Mouse (Mus musculus) midbrain, embryonic 13.5 days (tissue): ENCODE measurements at regions not wholly inside any gene's neighbourhood (a gene's known extent, or its start where the extent isn't known, plus 50 kb on each side); places are given as distances from the start of the nearest gene placed in this dataset.
"Not testable (repeated sequence)": the region's sequence is repeated elsewhere in the genome, so short reads cannot be mapped to it uniquely, and the experiment has no call there.

Experiments
- ATAC-seq: fragments of 200-750 bp; cut with Nextera tagmentation; 2 replicates; pipeline ENCODE4 v1.8.0; 2017; ENCODE audit warnings: mild to moderate bottlenecking, moderate TSS enrichment, moderate library complexity
- H3K27ac ChIP-seq: fragments of 300-500 bp; sonication (generic); 2 replicates; pipeline ENCODE4 v1.5.1; 2015; ENCODE audit warnings: inconsistent platforms, mild to moderate bottlenecking, moderate library complexity
- H3K27me3 ChIP-seq: fragments of 300-500 bp; sonication (generic); 2 replicates; pipeline ENCODE4 v1.6.1; 2015; ENCODE audit warnings: mild to moderate bottlenecking, inconsistent platforms
- H3K36me3 ChIP-seq: fragments of 300-500 bp; sonication (generic); 2 replicates; pipeline ENCODE4 v1.6.1; 2015; ENCODE audit warnings: mild to moderate bottlenecking, inconsistent platforms
- H3K4me1 ChIP-seq: fragments of 300-500 bp; sonication (generic); replicated peaks from 2 replicates; pipeline ENCODE4 v1.6.1; 2015; ENCODE audit warnings: inconsistent platforms
- H3K4me2 ChIP-seq: fragments of 300-500 bp; sonication (generic); replicated peaks from 2 replicates; pipeline ENCODE4 v1.6.1; 2015; ENCODE audit warnings: moderate library complexity, mild to moderate bottlenecking, inconsistent platforms
- H3K4me3 ChIP-seq: fragments of 300-500 bp; sonication (generic); replicated peaks from 2 replicates; pipeline ENCODE4 v1.5.1; 2015; ENCODE audit warnings: mild to moderate bottlenecking, inconsistent platforms
- H3K9ac ChIP-seq: fragments of 300-500 bp; sonication (generic); replicated peaks from 2 replicates; pipeline ENCODE4 v1.6.1; 2015; ENCODE audit warnings: mild to moderate bottlenecking, inconsistent platforms
- H3K9me3 ChIP-seq: fragments of 300-500 bp; sonication (generic); 2 replicates; pipeline ENCODE4 v1.6.1; 2016; ENCODE audit warnings: mild to moderate bottlenecking, inconsistent platforms
- WGBS: fragments of 180-500 bp; shearing (Covaris S2); methylation state at CpG from one replicate; pipeline ENCODE4 v1.1.7; 2015; 5-methylcytosine and 5-hydroxymethylcytosine counted together

DNA sequence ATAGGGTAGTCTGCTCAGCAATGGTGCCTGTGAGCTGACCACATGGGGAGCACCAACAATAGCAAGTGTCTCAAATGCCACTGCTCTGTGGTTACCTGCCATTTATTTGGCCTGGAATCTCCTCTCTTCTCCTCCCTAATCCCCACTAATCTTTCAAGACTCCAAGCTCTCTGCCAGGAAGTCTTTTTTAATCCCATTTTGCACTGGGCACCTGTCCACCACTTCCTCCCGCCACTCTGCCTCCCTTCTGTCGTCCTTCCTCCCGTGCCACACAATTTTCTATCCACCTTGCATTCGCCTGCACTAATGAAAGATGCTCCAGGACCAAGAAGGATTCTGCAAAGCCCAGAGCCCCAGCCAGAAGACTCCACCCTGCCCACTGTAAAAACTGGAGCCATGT lies 106.5 kb upstream of the Nmnat3 start:
- Histone ChIP-seq H3K9ac (no peak overlapping the region), H3K4me2 (no peak overlapping the region), H3K36me3 (no peaks in the 10 kb centered on the region), H3K4me1 (no peaks in the 10 kb centered on the region), H3K27me3 (no peaks in the 10 kb centered on the region; the same call in 1 of the 2 replicates), H3K9me3 (no peaks in the 10 kb centered on the region), H3K4me3 (no peak overlapping the region), H3K27ac (no peak overlapping the region)
- 39% methylated on average over 4 of the region's 4 CpGs for WGBS
- ATAC-seq: no peak

DNA sequence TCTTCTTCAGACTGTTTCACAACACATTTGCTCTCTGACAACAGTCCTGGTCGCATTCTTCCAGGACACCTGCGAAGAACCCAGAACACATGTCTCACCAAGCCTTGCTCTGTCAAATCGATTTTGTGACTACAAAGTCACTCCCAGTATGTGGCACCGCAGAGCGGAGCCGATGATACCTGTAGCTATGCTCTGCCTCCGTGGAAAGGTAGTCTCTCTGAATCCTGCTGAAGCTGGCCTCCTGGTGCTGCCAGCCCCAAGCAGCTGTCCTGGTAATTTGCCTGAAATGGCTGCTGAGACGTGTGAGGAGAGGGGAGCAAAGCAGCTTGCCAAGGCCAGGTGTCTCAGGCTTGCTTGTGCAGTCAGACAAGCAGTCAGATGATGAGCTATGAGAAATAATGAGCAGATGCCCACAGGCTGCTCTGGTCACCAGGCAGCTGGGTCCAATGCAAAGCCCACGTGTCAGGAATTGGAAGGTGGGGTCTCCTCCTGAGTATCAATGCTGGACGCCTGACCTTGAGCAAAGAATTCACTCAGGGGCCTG lies 100.4 kb upstream of the Nmnat3 start:
- Histone ChIP-seq H3K36me3 (no peaks in the 10 kb centered on the region), H3K9ac (no peak overlapping the region), H3K4me2 (no peak overlapping the region), H3K9me3 (no peaks in the 10 kb centered on the region), H3K4me3 (no peak overlapping the region), H3K27ac (no peak overlapping the region), H3K4me1 (no peaks in the 10 kb centered on the region), H3K27me3 (no peaks in the 10 kb centered on the region)
- no peak for ATAC-seq
- WGBS: 82% methylated on average over 10 of the region's 10 CpGs

- Histone ChIP-seq H3K36me3 (no peaks in the 10 kb centered on the region), H3K27ac (no peak overlapping the region), H3K4me1 (no peaks in the 10 kb centered on the region), H3K9ac (no peak overlapping the region), H3K4me3 (no peak overlapping the region), H3K9me3 (no peaks in the 10 kb centered on the region), H3K4me2 (no peak overlapping the region), H3K27me3 (no peaks in the 10 kb centered on the region)
- WGBS: 97% methylated on average over 2 of the region's 2 CpGs
- ATAC-seq: no peak
Measured at GRCm38 (mm10) chr9:98194356-98194755, 92.9 kb upstream of the Nmnat3 start.

DNA sequence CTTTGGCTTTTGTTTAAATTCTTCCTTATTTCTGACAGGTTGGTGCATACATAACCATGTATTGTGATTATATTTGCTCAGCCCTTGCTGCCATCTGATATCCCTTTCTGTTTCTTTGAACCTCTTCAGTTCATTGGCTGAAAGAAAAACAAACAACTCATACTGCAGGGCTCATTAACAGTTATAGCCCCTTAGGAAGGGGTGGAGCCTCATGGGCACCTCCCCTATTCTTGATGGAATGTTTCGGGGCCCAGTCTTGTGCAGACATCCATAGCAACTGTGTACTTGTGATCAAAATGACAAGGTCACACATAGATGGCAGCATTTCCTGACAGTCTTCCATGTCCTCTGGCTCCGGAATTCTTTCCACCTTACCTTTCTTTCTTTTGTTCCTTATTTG lies 68.4 kb upstream of the Nmnat3 start:
- Histone ChIP-seq H3K4me3 (no peak overlapping the region), H3K27ac (no peak overlapping the region), H3K4me1 (no peaks in the 10 kb centered on the region), H3K4me2 (no peak overlapping the region), H3K27me3 (no peaks in the 10 kb centered on the region), H3K36me3 (no peaks in the 10 kb centered on the region), H3K9ac (no peak overlapping the region), H3K9me3 (no peaks in the 10 kb centered on the region)
- 78% methylated on average over 2 of the region's 2 CpGs for WGBS
- ATAC-seq: no peak

- H3K27me3 ChIP-seq: no peaks in the 10 kb centered on the region
- peak overlapping the region; percentile 26; the same call in 1 of the 2 replicates for H3K27ac ChIP-seq
- H3K9me3 ChIP-seq: no peaks in the 10 kb centered on the region
- H3K9ac ChIP-seq: no peak overlapping the region
- H3K4me1 ChIP-seq: no peaks in the 10 kb centered on the region
- no peak overlapping the region for H3K4me3 ChIP-seq
- no peak for ATAC-seq
- 55% methylated on average over 8 of the region's 8 CpGs for WGBS
- no peak overlapping the region for H3K4me2 ChIP-seq
- no peaks in the 10 kb centered on the region for H3K36me3 ChIP-seq
Measured at GRCm38 (mm10) chr9:98220367-98220766, 66.9 kb upstream of the Nmnat3 start.

GRCm38 (mm10) chr9:98221766-98222165 lies 65.5 kb upstream of the Nmnat3 start:
- H3K4me2 ChIP-seq: no peak overlapping the region
- WGBS: 3% methylated on average over 1 of the region's 1 CpGs
- ATAC-seq: no peak
- no peaks in the 10 kb centered on the region for H3K36me3 ChIP-seq
- H3K27ac ChIP-seq: no peak overlapping the region
- no peak overlapping the region for H3K9ac ChIP-seq
- no peaks in the 10 kb centered on the region for H3K4me1 ChIP-seq
- no peak overlapping the region for H3K4me3 ChIP-seq
- H3K27me3 ChIP-seq: no peaks in the 10 kb centered on the region
- no peaks in the 10 kb centered on the region for H3K9me3 ChIP-seq

DNA sequence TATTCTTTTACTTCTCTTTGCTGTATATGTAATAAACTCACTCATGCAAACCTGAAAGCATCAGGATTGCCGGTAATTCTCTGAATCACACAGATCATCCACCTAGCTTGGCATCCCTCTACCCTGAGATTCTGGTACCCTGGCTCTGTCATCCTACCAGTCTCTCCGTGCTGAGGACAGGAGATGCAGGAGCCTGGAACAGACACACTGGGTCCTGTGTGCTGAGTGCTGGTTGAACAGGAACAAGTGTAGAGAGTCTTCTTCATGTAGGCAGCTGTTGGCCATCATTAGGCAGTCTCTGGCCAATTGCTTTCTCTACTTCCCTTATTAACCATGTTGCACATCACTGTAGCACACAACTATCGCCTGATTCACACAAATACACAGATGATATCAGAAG lies 59.0 kb upstream of the Nmnat3 start:
- H3K27me3 ChIP-seq: no peaks in the 10 kb centered on the region
- H3K9me3 ChIP-seq: no peaks in the 10 kb centered on the region
- H3K36me3 ChIP-seq: no peaks in the 10 kb centered on the region
- H3K4me1 ChIP-seq: 0 out of 2 replicates have a peak, but pooled peaks cover 3% of the 10 kb centered on the region
- no peak overlapping the region for H3K9ac ChIP-seq
- no peak overlapping the region for H3K27ac ChIP-seq
- no peak overlapping the region for H3K4me3 ChIP-seq
- no peak for ATAC-seq
- no peak overlapping the region for H3K4me2 ChIP-seq
- 88% methylated on average over 3 of the region's 3 CpGs for WGBS

DNA sequence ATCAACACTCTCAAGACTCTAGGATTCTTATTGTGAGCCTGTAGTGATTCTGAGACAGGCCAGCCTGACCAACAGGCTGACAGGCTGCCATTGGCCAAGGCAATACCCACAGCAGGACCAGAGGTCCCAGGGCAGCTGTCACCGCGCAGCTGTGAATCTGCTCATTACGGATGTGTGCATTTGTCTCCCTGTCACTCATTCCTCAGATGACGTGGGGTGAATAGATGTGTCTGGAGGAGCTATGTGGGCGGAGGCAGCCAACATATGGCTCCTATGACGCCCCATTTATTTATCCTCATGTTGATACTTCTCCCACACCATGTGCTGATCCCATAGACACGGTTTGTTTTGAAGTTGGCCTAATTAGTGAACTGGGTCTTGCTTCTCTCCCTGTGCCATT lies 58.3 kb upstream of the Nmnat3 start:
- 0 out of 2 replicates have a peak, but pooled peaks have one; percentile 63 for ATAC-seq
- Histone ChIP-seq H3K4me1 (0 out of 2 replicates have a peak, but pooled peaks cover 3% of the 10 kb centered on the region), H3K36me3 (no peaks in the 10 kb centered on the region), H3K9ac (no peak overlapping the region), H3K27me3 (no peaks in the 10 kb centered on the region), H3K4me2 (no peak overlapping the region), H3K9me3 (no peaks in the 10 kb centered on the region), H3K27ac (no peak overlapping the region), H3K4me3 (no peak overlapping the region)
- 57% methylated on average over 7 of the region's 7 CpGs for WGBS

DNA sequence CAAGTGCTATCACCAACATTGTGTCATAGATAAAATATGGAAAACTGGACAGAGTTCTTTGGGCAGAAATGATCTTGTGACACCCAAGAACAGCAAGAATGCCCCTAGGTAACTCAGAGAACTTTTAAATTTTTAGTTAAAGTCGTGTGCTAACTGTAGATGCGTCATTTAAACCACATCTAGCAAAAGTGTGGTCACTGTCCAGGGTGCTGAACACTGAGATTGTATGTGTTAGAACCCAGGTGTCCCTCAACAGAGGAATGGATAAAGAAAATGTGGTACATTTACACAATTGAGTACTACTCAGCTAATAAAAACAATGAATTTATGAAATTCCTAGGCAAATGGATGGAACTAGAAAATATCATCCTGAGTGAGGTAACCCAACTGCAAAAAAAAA lies 52.5 kb upstream of the Nmnat3 start:
- H3K27ac ChIP-seq, H3K36me3 ChIP-seq, ATAC-seq, H3K4me1 ChIP-seq, H3K9me3 ChIP-seq, H3K4me2 ChIP-seq, H3K27me3 ChIP-seq, H3K4me3 ChIP-seq, H3K9ac ChIP-seq: not testable (repeated sequence)
- 66% methylated on average over 2 of the region's 2 CpGs for WGBS
